Mouse (Mus musculus): ENCODE data around the gene Gm17018.

Gene Gm17018

DNA sequence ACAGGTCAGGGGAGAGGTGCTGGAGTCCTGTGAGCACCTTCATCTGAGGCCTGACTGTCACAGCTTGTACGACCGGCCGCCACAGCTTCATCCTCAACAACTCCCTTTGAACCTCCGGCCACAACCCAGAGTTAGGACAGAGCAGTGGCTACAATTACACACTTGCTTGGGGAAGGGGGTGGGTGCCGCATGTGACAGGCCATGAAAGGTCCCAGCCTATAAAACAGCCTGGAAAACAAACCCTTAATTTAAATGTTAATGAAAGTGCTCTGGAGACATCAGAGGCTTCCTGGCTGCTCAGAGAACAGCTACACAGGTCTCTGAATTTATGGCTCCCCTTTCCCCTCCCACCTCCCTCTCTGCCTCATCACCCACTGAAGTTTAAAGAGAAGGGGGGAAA, 61.7 kb downstream of the Gm17018 start:
- in situ Hi-C loops (cut with MseI, MboI), result no loop called here

DNA sequence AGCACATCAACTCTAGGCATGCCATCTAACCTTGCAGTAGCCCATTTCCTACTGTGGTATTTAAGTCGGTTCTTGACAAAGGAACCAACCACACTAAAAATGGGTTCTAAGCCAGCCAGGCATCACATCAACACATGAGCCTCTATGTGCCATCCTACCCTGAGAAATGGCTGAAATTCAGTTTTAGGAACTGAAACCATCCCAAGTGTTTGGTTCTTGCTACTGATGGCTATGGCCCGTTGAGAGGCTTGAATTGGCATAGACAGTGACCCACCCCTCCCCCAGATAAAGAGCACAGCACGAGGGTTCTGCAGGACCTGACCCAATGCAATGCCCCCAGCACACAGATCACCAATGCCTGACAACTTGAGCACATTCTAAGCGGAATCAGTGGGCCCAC, 63.3 kb downstream of the Gm17018 start:
- in situ Hi-C loops (cut with MseI, MboI), result no loop called here

DNA sequence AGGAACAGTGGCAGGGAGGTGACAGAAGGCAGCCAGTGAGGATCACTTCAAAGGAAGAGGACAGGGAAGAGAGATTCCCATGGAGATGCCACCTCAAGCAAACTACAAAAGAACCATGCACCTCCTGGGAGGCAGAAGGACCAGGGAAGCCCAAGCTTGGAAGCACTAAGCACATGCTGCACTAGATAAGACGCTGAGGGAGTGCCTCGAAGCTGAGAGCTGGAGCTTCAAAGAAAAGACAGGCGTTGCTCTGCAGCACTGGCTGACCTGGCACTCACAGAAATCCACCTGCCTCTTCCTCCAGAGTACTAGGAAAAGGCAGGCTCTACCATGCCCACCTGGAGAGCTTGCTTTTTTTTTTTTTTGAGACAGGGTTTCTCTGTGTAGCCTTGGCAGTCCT, 66.6 kb downstream of the Gm17018 start:
- in situ Hi-C loops (cut with MseI, MboI), result no loop called here

DNA sequence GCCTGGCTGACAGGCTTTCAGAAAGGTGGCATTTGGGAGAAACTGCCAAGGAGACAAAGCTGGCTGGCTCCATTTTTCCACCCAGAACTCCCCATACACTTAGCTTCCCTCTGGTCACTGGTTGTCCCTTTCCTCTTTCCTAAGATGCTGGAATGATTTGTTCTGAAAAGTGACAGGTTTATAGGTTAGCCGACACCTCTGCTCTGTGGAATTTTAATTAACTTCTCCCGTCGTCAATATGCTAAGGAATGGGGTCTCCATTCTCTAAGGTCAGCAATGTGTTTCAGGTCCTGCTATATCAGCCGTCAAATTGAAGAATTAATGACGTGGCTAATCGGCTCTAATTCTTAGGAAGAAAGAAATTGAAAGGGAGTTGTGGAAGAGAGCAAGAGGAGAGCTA, 68.2 kb downstream of the Gm17018 start:
- in situ Hi-C loops (cut with MseI, MboI), result no loop called here

DNA sequence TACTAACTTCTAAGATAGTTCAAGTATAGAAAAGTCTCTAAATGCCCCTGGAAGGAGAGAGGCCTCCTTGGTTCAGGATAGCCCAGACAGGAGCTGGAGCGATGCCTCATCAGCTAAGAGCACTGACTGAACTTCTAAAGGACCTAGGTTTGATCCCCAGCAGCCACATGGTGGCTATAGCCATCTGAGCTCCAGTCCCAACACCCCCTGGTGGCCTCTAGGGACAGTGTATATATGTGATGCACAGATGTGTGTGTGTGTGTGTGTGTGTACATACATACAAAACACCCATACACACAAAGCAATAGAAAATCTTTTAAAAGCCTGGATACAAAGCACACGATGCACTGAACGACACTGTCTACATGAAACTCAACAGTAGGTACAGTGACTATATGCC, 68.8 kb downstream of the Gm17018 start:
- in situ Hi-C loops (cut with MseI, MboI), result no loop called here
